Mouse (Mus musculus) midbrain, embryonic 13.5 days (tissue): ENCODE measurements around the gene Gpr65. TPM values are rescaled to one million over a fixed set of nuclear protein-coding genes. Genes with fewer than 3 reads are reported as not detected.
"Not testable (repeated sequence)": the region's sequence is repeated elsewhere in the genome, so short reads cannot be mapped to it uniquely, and the experiment has no call there.

Experiments
- ATAC-seq: fragments of 200-750 bp; cut with Nextera tagmentation; 2 replicates; pipeline ENCODE4 v1.8.0; 2017; ENCODE audit warnings: mild to moderate bottlenecking, moderate TSS enrichment, moderate library complexity
- H3K27ac ChIP-seq: fragments of 300-500 bp; sonication (generic); 2 replicates; pipeline ENCODE4 v1.5.1; 2015; ENCODE audit warnings: inconsistent platforms, mild to moderate bottlenecking, moderate library complexity
- H3K27me3 ChIP-seq: fragments of 300-500 bp; sonication (generic); 2 replicates; pipeline ENCODE4 v1.6.1; 2015; ENCODE audit warnings: mild to moderate bottlenecking, inconsistent platforms
- H3K36me3 ChIP-seq: fragments of 300-500 bp; sonication (generic); 2 replicates; pipeline ENCODE4 v1.6.1; 2015; ENCODE audit warnings: mild to moderate bottlenecking, inconsistent platforms
- H3K4me1 ChIP-seq: fragments of 300-500 bp; sonication (generic); replicated peaks from 2 replicates; pipeline ENCODE4 v1.6.1; 2015; ENCODE audit warnings: inconsistent platforms
- H3K4me2 ChIP-seq: fragments of 300-500 bp; sonication (generic); replicated peaks from 2 replicates; pipeline ENCODE4 v1.6.1; 2015; ENCODE audit warnings: moderate library complexity, mild to moderate bottlenecking, inconsistent platforms
- H3K4me3 ChIP-seq: fragments of 300-500 bp; sonication (generic); replicated peaks from 2 replicates; pipeline ENCODE4 v1.5.1; 2015; ENCODE audit warnings: mild to moderate bottlenecking, inconsistent platforms
- H3K9ac ChIP-seq: fragments of 300-500 bp; sonication (generic); replicated peaks from 2 replicates; pipeline ENCODE4 v1.6.1; 2015; ENCODE audit warnings: mild to moderate bottlenecking, inconsistent platforms
- H3K9me3 ChIP-seq: fragments of 300-500 bp; sonication (generic); 2 replicates; pipeline ENCODE4 v1.6.1; 2016; ENCODE audit warnings: mild to moderate bottlenecking, inconsistent platforms
- WGBS: fragments of 180-500 bp; shearing (Covaris S2); methylation state at CpG from one replicate; pipeline ENCODE4 v1.1.7; 2015; 5-methylcytosine and 5-hydroxymethylcytosine counted together
- polyA plus RNA-seq: library from polyadenylated mRNA; unstranded; fragments of >200 nt; fragmentation: Nextera tagmentation; extraction: Ambion mirVana; gene quantifications from 2 replicates; pipeline ENCODE4 v1.2.1, GENCODE M21; 2015

Gpr65 gene
- polyA plus RNA-seq, 1 experiment from 2014 or later: 0.24 TPM

- no peaks in the 10 kb centered on the region for H3K27me3 ChIP-seq
- H3K36me3 ChIP-seq: no peaks in the 10 kb centered on the region
- H3K27ac ChIP-seq: no peak overlapping the region
- no peaks in the 10 kb centered on the region for H3K4me1 ChIP-seq
- H3K4me2 ChIP-seq: no peak overlapping the region
- no peak overlapping the region for H3K4me3 ChIP-seq
- H3K9ac ChIP-seq: no peak overlapping the region
- ATAC-seq: no peak
- no peaks in the 10 kb centered on the region for H3K9me3 ChIP-seq
- WGBS: 88% methylated on average over 3 of the region's 3 CpGs
Measured at GRCm38 (mm10) chr12:98290475-98290874, 22.0 kb downstream of the Gpr65 start.

DNA sequence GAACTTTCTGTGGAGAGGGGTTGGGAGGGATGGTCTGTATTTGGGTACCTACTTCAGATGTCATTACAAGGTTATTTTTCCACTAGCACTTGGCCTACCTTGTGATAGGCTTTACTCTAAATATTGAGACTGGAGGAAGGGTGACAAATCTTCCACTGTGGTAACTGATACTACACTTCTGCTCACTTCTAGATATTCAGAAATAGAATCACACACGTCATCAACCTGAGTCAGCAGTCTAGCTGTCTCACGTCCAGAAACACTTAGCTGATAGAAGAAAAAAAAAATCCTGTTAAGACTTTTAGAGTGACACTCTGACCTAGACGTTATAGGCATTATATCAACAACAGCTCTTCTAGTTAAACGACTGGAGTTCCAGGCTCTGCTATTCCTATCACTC lies 23.8 kb downstream of the Gpr65 start:
- Histone ChIP-seq H3K9me3 (no peaks in the 10 kb centered on the region), H3K4me1 (no peaks in the 10 kb centered on the region), H3K27me3 (no peaks in the 10 kb centered on the region), H3K4me2 (no peak overlapping the region), H3K27ac (no peak overlapping the region), H3K36me3 (no peaks in the 10 kb centered on the region), H3K9ac (no peak overlapping the region), H3K4me3 (no peak overlapping the region)
- ATAC-seq: no peak
- WGBS: 87% methylated on average over 4 of the region's 4 CpGs

DNA sequence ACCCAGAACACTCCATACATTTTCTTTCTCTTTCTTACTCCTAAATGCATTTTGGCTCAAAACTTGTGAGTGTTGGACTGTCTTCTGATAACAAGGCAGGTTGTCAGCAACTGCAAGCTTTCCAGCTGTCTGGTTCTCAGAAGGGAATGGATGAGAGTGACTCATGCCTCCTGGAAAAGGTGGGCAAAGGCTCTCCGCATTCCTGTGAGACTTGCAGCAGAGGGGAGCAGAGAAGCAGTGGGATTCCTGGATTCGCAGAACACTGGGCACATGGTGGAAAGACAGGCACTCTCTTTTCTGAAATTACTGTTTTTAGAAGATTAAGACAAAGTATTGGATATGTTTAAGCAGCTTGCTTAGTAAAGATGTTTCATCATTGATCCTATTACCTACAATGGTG lies 25.8 kb downstream of the Gpr65 start:
- H3K27me3 ChIP-seq: no peaks in the 10 kb centered on the region
- no peaks in the 10 kb centered on the region for H3K9me3 ChIP-seq
- no peaks in the 10 kb centered on the region for H3K36me3 ChIP-seq
- H3K4me3 ChIP-seq: no peak overlapping the region
- no peak overlapping the region for H3K27ac ChIP-seq
- WGBS: 90% methylated on average over 2 of the region's 2 CpGs
- H3K4me2 ChIP-seq: no peak overlapping the region
- no peaks in the 10 kb centered on the region for H3K4me1 ChIP-seq
- ATAC-seq: no peak
- no peak overlapping the region for H3K9ac ChIP-seq

DNA sequence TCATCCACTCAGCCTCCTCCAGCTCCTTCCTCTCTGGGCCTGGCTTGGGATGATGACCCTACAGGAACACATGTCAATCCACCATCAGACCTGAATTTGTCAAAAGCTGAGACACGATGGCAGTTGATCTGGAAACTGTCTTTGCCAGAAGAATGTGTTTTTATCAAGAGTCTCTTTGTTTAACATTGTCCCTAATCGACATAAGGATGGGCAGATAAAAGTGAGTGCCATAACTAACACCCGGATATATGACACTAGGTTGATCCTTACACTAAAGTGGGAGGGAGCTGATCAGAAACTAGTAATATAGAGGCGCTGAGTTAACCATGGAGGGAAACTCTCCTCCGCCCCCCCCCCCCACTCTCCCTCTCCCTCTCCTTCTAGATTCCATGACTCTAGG lies 33.5 kb downstream of the Gpr65 start:
- H3K4me3 ChIP-seq: no peak overlapping the region
- ATAC-seq: no peak
- 88% methylated on average over 5 of the region's 5 CpGs for WGBS
- H3K27me3 ChIP-seq: no peaks in the 10 kb centered on the region
- H3K4me1 ChIP-seq: peaks cover 3% of the 10 kb centered on the region; the same call in 1 of the 2 replicates
- no peak overlapping the region for H3K9ac ChIP-seq
- H3K9me3 ChIP-seq: no peaks in the 10 kb centered on the region
- no peak overlapping the region for H3K27ac ChIP-seq
- H3K36me3 ChIP-seq: no peaks in the 10 kb centered on the region
- H3K4me2 ChIP-seq: no peak overlapping the region

DNA sequence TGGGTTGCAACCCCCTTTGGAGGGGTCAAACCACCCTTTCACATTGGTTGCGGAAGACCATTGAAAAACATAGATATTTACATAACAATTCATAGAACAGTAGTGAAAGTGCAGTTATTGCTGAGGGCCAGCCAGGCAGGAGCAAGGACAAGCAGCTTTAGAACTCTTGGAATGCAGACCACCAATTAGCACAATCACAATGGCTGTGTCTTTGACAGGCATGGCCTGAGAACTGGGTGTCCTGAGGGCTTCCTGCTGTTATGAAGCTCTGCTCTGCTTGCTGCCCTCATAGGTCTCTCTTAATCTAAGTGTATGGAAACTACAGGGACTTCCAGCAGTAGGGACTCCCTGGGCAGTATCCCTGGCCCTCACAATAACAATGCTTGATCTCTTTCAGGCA lies 34.6 kb downstream of the Gpr65 start:
- no peak for ATAC-seq
- Histone ChIP-seq H3K9ac (no peak overlapping the region), H3K27me3 (no peaks in the 10 kb centered on the region), H3K4me1 (peaks cover 3% of the 10 kb centered on the region; the same call in 1 of the 2 replicates), H3K27ac (no peak overlapping the region), H3K9me3 (no peaks in the 10 kb centered on the region), H3K4me3 (no peak overlapping the region), H3K36me3 (no peaks in the 10 kb centered on the region), H3K4me2 (no peak overlapping the region)
- 52% methylated on average over 1 of the region's 1 CpGs for WGBS

DNA sequence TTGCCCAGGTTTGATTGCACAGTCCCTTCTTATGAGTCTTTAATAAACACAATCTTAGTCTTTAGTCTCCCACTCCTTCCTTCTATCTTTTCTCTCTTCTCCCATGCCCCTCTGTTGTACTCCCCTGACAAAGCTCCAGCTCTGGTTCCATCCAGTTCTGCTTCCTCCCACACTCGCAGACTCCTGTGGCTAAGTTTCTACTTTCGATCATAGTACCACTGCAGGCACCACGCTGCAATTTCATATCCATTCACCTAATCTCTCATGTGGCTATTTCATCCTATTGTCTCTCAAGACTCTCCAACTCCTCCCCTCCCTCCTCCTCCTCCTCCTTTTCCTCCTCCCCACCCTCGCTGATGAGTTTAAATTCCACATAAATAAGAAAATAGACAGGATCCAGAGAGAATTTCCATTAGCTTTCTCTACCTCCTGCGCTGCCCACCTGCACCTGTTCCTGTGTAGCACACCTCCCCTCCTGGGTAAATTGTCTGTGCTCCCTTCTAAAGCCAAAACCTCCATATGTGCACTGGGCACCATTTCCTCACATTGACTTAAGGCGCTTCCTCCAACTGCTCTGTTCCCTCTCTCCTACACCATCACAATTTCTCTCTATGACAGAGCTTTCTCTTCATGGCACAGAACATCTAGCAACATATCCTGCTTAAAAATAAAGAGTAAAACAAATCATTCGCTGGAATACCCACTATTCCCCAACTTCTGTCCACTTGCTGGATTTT lies 38.9 kb downstream of the Gpr65 start:
- Histone ChIP-seq H3K4me2 (no peak overlapping the region), H3K27me3 (no peaks in the 10 kb centered on the region), H3K27ac (no peak overlapping the region), H3K4me1 (peaks cover 3% of the 10 kb centered on the region; the same call in 1 of the 2 replicates), H3K4me3 (no peak overlapping the region), H3K36me3 (no peaks in the 10 kb centered on the region), H3K9me3 (no peaks in the 10 kb centered on the region), H3K9ac (no peak overlapping the region)
- no peak for ATAC-seq
- WGBS: 87% methylated on average over 7 of the region's 7 CpGs

DNA sequence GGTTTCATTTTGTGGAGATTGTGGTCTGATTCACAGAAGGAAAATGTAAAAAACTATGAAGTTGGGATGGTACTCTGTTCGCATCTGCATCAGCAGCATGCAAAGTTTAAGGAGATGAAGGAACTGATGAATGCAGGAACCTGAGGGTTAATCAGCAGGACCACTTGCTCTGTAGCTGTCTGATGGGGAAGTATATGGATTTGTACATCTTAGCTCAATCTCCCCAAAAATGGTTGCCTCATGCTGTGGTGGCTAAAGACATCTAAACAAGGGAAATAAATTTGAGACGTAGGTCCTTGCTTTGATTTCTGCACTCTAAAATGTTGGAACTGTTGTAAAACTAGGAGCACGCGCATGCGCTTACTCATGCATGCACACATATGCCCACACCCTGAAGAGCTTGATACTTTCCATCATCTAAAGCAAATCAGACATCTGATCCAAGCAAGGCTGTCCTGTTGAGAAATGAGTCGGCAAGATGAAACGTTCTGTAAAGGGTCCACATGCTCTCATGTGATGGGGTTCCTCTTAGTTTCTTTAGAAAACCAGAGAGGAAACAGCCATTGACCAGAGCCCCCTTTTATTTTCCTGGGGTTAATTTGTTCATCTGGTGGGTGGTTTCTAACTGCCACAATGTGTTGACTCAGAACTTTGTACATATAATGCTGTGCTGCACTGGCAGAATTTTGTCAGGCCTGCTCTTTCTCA lies 43.1 kb downstream of the Gpr65 start:
- H3K27ac ChIP-seq: no peak overlapping the region
- WGBS: 93% methylated on average over 7 of the region's 7 CpGs
- H3K4me2 ChIP-seq: no peak overlapping the region
- H3K9me3 ChIP-seq: no peaks in the 10 kb centered on the region
- H3K4me3 ChIP-seq: no peak overlapping the region
- no peaks in the 10 kb centered on the region for H3K4me1 ChIP-seq
- H3K36me3 ChIP-seq: no peaks in the 10 kb centered on the region
- H3K27me3 ChIP-seq: no peaks in the 10 kb centered on the region
- ATAC-seq: no peak
- H3K9ac ChIP-seq: no peak overlapping the region

DNA sequence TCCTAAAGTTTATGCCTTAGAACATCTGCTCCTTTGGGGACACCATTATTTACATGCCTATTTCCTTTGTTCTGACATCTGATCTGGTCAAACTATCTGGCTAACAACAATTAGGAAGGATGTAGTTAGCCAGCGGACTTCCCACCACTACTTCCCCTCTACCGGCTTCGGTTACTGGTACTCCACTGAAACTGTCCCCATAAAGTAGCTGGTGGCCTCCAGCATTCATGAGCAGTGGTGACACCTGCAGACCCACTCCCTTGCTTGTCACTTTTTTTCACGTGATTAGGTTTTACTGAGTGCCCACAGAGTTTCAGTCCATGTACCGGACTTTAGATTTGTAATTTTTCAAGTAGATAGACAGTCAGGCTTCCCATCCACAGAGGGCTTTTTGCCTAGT lies 47.5 kb downstream of the Gpr65 start:
- no peak overlapping the region for H3K27ac ChIP-seq
- 90% methylated on average over 5 of the region's 5 CpGs for WGBS
- no peaks in the 10 kb centered on the region for H3K27me3 ChIP-seq
- H3K9ac ChIP-seq: no peak overlapping the region
- no peak overlapping the region for H3K4me3 ChIP-seq
- no peak for ATAC-seq
- H3K36me3 ChIP-seq: no peaks in the 10 kb centered on the region
- no peaks in the 10 kb centered on the region for H3K4me1 ChIP-seq
- H3K9me3 ChIP-seq: no peaks in the 10 kb centered on the region
- no peak overlapping the region for H3K4me2 ChIP-seq

DNA sequence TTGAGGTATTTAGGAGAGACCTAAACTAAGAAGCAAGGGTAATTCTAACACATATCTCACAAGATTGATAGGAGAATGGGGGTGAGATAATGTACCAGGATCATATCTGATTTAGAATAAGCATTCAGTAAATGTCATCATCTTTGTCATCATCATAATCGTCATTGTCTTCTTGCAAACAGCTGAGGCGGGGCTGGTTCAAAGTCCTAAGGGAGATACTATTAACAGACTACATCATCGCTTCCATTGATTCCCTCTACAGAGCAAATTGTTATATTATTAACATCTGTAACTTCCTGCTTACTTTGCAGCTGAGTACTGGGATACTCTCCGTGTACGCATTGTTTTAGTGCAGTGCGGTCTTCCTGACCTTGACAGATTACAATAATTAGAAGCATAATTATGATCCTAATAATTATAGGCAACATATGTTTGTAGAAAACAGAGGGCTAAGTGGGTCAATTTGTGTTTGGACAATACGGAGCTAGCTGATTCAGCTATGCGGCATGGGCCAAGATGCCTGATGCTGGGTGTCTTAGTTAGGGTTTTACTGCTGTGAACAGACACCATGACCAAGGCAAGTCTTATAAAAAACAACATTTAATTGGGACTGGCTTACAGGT lies 49.4 kb downstream of the Gpr65 start:
- Histone ChIP-seq H3K4me1 (no peaks in the 10 kb centered on the region), H3K9me3 (no peaks in the 10 kb centered on the region), H3K4me3 (no peak overlapping the region), H3K9ac (no peak overlapping the region), H3K4me2 (no peak overlapping the region), H3K27me3 (no peaks in the 10 kb centered on the region), H3K27ac (no peak overlapping the region), H3K36me3 (no peaks in the 10 kb centered on the region)
- WGBS: 94% methylated on average over 8 of the region's 8 CpGs
- ATAC-seq: no peak

DNA sequence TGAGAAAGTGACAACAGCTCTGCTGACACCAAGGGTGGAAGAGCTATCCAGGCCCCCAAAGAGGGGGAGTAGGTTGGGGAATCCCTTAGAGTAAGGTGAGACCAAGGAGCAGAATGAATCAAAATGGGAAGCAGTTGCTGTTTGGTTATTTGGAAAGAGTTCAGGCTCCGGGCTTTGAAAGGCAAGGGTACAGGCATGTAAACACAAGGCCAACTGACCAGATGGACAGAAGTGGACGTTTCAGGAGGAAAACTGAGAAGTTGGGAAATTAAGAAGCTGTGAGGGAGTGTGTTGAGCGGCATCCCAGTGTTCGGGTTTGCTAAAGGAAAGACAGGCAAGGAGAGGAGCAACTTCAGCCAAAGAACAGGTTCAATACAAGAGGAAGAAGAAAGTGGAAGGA lies 54.0 kb downstream of the Gpr65 start:
- ATAC-seq: no peak
- Histone ChIP-seq H3K9me3 (no peaks in the 10 kb centered on the region), H3K9ac (no peak overlapping the region), H3K27me3 (no peaks in the 10 kb centered on the region), H3K36me3 (no peaks in the 10 kb centered on the region), H3K4me3 (no peak overlapping the region), H3K4me1 (no peaks in the 10 kb centered on the region), H3K27ac (no peak overlapping the region), H3K4me2 (no peak overlapping the region)
- 86% methylated on average over 4 of the region's 4 CpGs for WGBS

DNA sequence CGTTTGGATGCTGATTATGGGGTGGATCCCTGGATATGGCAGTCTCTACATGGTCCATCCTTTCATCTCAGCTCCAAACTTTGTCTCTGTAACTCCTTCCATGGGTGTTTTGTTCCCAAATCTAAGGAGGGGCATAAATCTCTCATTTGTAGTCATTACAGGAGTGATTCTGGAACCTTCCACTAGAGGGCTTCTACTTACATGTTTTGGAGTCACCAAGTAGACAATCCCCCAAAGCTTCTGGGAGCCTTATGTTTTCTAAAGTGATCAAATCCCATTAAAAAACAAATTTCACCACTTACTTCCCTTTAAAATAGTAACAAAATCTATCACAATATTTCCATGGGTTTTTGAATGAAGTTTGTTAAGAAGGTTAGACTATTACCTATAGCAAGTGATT lies 55.7 kb downstream of the Gpr65 start:
- H3K4me1 ChIP-seq, H3K4me3 ChIP-seq, H3K4me2 ChIP-seq, H3K27ac ChIP-seq, H3K9me3 ChIP-seq, H3K36me3 ChIP-seq, H3K9ac ChIP-seq, ATAC-seq, H3K27me3 ChIP-seq: not testable (repeated sequence)
- WGBS: no CpG with 5 or more reads among the region's 1 CpGs
